In the genomic region with DNA sequence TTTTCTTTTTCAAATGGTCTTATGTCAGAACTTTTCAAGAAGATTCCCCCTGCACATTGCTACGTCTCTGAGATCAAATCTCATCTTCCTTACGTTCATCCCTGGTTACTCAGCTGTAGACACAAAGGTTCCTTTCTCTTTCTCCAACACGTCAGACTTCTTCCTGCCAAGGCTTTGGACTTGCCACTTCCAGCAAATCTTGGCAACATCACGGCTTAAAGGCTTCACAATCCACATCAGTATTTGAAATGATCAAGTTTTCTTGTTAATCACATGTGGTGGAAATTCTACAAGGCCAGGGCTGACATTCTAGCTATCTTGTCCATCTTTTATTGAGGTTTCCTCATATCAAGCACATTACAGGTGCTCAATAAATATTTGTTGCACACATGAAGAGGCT, we compare ENCODE assay signal across 18 mouse cellular contexts.
"Had no signal": no experiment of that assay in that cellular context is flagged by ENCODE, and none has a peak within 500 bp of the region (broad histone marks: within the 10 kb centered on the region; RNA-seq: fewer than 3 reads in every experiment).

No protein-coding gene starts in this region.

- H3K27ac ChIP-seq: layer of hippocampus, adult 2 months; limb, embryonic 10.5 days; limb, embryonic 13.5 days; liver, embryonic 12.5 days; liver, embryonic 15.5 days; midbrain, embryonic 15.5 days; neural tube, embryonic 12.5 days; neural tube, embryonic 15.5 days; stomach, embryonic 15.5 days had no signal

- H3K4me3 ChIP-seq: layer of hippocampus, adult 2 months; limb, embryonic 10.5 days; limb, embryonic 13.5 days; liver, embryonic 12.5 days; liver, embryonic 15.5 days; midbrain, embryonic 15.5 days; neural tube, embryonic 12.5 days; neural tube, embryonic 15.5 days; stomach, embryonic 15.5 days had no signal

- DNase-seq: layer of hippocampus, adult 9-11 months; lung, adult 2 months; lung, postnatal 14 days; lung, postnatal 4 days; right cerebral cortex, adult 18-20 months; right cerebral cortex, postnatal 14 days; right cerebral cortex, postnatal 4 days; spleen, adult 18-20 months; thymus, postnatal 25 days had no signal

- H3K9ac ChIP-seq: limb, embryonic 13.5 days; liver, embryonic 12.5 days; liver, embryonic 15.5 days; midbrain, embryonic 15.5 days; neural tube, embryonic 12.5 days; neural tube, embryonic 15.5 days; stomach, embryonic 15.5 days had no signal

- H3K9me3 ChIP-seq: limb, embryonic 10.5 days; limb, embryonic 13.5 days; liver, embryonic 12.5 days; liver, embryonic 15.5 days; midbrain, embryonic 15.5 days; neural tube, embryonic 12.5 days; neural tube, embryonic 15.5 days; stomach, embryonic 15.5 days had no signal

- H3K27me3 ChIP-seq: limb, embryonic 13.5 days; liver, embryonic 12.5 days; midbrain, embryonic 15.5 days; neural tube, embryonic 12.5 days; neural tube, embryonic 15.5 days; stomach, embryonic 15.5 days had no signal

- H3K4me1 ChIP-seq: limb, embryonic 10.5 days; limb, embryonic 13.5 days; midbrain, embryonic 15.5 days; neural tube, embryonic 12.5 days; neural tube, embryonic 15.5 days; stomach, embryonic 15.5 days had no signal

- H3K36me3 ChIP-seq: limb, embryonic 10.5 days; limb, embryonic 13.5 days; liver, embryonic 12.5 days; liver, embryonic 15.5 days; midbrain, embryonic 15.5 days; neural tube, embryonic 12.5 days; neural tube, embryonic 15.5 days; stomach, embryonic 15.5 days had no signal
